Mouse (Mus musculus): ENCODE results near the gene Psma4.

DNA sequence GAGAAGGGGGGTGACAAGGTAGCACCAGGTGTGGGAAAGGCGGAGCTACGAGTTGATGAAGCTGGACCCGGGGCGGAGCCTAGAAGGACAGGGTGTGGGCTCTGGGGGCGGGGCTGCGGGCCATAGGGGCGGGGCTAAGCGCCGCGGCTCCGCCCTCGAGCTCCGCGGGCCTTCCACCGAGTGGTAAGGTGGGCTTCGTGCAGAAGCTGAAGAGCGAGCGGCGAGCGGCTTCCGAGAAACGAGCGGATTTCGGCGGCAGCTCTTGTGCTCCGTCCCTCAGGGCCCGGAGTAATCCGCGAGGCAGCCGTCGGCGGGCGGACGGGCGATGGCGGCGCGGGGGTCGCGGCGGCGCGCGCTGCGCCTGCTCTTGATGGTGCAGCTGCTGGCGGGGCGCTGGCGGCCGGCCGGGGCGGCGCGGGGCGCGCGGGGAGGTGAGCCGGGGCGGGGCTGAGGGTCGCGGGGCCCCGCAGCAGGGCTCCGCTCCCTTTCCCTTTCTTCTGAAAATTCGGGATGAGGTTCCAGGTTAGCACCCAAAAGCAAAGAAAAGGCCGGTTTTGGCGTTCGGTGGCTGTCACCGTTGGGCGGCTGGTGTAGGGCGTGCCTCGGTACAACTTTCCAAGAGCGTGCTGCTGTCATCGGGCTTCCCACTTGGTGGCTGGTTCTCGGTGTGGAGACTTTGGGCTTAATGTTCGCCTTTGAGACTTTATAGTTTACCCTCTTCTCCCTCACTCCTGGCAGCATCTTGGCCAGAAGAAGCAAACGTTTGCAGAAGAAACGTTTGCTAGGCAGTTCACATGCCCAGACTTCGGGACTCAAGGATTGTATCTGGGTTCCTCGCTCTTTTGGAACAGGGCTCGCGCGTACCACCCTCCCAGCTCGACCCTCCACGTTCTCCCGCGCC, 31.0 kb downstream of the Psma4 start:
- TF ChIP-seq CTCF (IDR thresholded peaks at IDR 0.05; ENCODE audit: extremely low read depth, insufficient read length, insufficient replicate concordance, low read depth, low read length) (no peak), POLR2A (IDR thresholded peaks at IDR 0.05; ENCODE audit: low read depth, low read length) (no peak)
